Mouse (Mus musculus) brain, adult 10 weeks (tissue): ENCODE results near the gene Vac14. TPM values are rescaled to one million over a fixed set of nuclear protein-coding genes. Genes with fewer than 3 reads are reported as not detected.

ENCODE experiments used
- polyA plus RNA-seq: library from polyadenylated mRNA; stranded (reverse); fragments of 350-450 nt; fragmentation: Illumina TruSeq; extraction: RNeasy Lipid Tissue Mini Kit (QIAGEN cat#74804); gene quantifications from one replicate; pipeline ENCODE4 v1.2.3, GENCODE M21; 2015; ENCODE audit warnings: low read depth, low replicate concordance

Vac14 gene
- 17.6 TPM for polyA plus RNA-seq

DNA sequence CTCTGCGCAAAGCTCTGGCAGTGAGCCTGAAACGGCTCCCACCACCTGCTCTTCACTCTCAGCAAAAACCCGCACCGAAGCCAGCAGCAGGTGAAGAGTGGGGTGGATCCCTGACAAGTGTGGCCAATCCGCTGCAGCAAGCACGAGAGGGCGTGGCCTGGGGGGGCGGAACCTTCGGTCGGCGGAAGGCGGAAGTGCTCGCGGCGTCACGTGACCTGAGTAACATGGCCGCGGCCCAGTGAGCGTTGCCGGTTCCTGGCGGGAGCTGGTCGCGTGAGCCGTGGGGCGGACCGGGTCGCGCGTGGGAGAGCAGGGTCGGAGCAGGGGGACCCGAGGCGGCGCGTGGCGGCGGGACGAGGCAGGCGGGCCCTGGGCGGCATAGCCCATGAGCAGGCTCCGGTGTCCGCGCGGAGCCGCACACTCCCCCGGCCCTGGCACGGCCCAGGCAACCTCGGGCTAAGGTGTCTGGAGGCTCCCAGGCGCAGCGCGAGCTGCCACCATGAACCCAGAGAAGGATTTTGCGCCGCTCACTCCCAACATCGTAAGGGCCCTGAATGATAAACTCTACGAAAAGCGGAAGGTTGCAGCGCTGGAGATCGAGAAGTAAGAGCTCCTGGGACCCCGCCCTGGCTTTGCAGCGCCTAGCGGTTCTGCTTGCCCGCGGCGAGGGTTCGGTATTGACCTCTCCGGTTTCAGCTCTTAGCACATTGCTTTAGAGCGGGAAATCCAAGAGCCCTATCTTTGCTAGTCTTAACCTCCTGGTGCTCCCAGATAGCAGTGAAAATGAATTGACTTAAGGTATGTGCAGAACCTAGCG is at the start of gene Vac14:
Gene Vac14 (plus strand): TSS at position 195 of the 817 bp plus-strand sequence.

DNA sequence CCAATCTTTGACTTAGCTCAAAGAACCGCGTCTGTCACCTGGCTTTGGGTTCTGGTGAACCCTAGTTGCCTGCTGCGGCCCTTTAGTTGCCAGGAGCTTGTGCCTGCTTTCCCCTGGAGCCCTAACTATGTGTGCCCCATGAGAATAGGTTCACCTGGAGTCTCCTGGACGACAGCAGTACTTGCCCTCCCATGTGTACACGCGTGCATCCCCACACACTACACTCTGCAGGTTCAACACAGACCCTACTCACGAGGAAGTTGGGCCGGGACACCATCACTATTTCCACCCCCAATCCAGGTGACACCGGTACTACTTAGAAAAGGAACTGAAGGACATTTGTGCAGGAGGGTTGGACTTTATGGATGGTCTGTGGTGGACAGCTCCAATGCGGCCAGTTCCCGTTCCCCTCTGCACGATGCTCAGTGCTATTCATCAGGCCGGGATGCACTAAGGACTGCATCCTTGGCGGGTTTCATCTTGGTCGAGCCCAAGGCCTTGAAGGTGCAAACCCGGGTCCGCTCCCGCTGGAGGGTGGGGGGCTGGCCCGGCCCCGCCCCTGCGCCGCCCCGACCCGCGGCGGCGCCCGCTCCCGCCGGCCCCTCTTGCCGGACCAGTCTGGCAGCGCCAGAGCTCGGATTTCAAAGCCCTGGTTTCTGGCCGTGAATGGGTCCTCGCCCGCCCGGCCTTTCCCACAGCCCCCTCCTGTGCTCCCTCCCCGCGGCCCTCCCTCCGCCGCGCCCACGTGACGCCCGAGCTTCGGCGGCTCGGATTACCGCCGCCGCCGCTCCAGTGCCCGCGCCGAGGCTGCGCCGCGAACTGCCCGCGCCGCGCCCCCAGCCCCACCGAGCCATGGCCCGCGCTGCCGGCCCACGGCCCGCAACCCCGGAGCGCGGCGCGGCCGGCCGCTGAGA is 102.6 kb downstream of the Vac14 start, which contains the start of gene Mtss1l:
Gene Mtss1l (plus strand): TSS at position 792 of the 914 bp plus-strand sequence.

Other genes starting within 250 kb of the Vac14 start
- 105 TPM for gene Mtss1l, start 102.9 kb downstream of the Vac14 start, polyA plus RNA-seq
- 92.1 TPM for gene Il34, start 187.3 kb downstream of the Vac14 start, polyA plus RNA-seq
- 42.8 TPM for gene Cog4, start 228.0 kb downstream of the Vac14 start, polyA plus RNA-seq
- gene Sf3b3, start 228.2 kb downstream of the Vac14 start, polyA plus RNA-seq: 40.0 TPM